Mouse (Mus musculus) kidney, adult 2 months (tissue): ENCODE measurements around the gene Hsd17b12. TPM values are rescaled to one million over a fixed set of nuclear protein-coding genes. Genes with fewer than 3 reads are reported as not detected.
A peak's percentile ranks its signal among the peaks of the same experiment; 100 is the strongest.

Source experiments
- DNase-seq: peaks from one replicate; pipeline ENCODE4 v3.0.0; 2021
- H3K27ac ChIP-seq: fragments of 200-500 bp; 2 replicates; pipeline ENCODE4 v1.5.1; 2012; ENCODE audit warnings: low read depth, low read length, control low read depth, inconsistent platforms; ENCODE audit not compliant: insufficient read depth
- H3K27me3 ChIP-seq: fragments of 200-500 bp; replicated peaks from 2 replicates; pipeline ENCODE4 v1.6.1; 2012; ENCODE audit warnings: mild to moderate bottlenecking, moderate library complexity, low read length, inconsistent platforms; ENCODE audit not compliant: control insufficient read depth, insufficient read depth
- H3K36me3 ChIP-seq: fragments of 200-500 bp; 2 replicates; pipeline ENCODE4 v1.6.1; 2012; ENCODE audit warnings: mild to moderate bottlenecking, moderate library complexity, low read length, inconsistent platforms; ENCODE audit not compliant: control insufficient read depth, insufficient read depth
- H3K4me1 ChIP-seq: fragments of 200-500 bp; 2 replicates; pipeline ENCODE4 v1.6.1; 2011; ENCODE audit warnings: low read length; ENCODE audit not compliant: control insufficient read depth, insufficient read depth
- H3K4me3 ChIP-seq: fragments of 200-500 bp; 2 replicates; pipeline ENCODE4 v1.5.1; 2011; ENCODE audit warnings: mild to moderate bottlenecking, low read depth, low read length, control low read depth; ENCODE audit not compliant: insufficient read depth
- CTCF ChIP-seq: fragments of 200-500 bp; conservative IDR thresholded peaks from 2 replicates; pipeline ENCODE4 v1.5.1; 2011; ENCODE audit warnings: low read depth, mild to moderate bottlenecking, control low read depth, low read length, moderate library complexity, mixed read lengths; ENCODE audit not compliant: insufficient read depth, insufficient read length
- POLR2A ChIP-seq: fragments of 200-500 bp; IDR thresholded peaks from one replicate; pipeline ENCODE4 v1.6.1; 2011; ENCODE audit warnings: low read depth, low read length, control low read depth
- WGBS: fragments of 180-500 bp; shearing (Covaris S2); methylation state at CpG from one replicate; pipeline ENCODE4 v1.1.7; 2018; 5-methylcytosine and 5-hydroxymethylcytosine counted together
- polyA plus RNA-seq: library from polyadenylated mRNA; depleted of rRNA; stranded (reverse); fragments of >200 nt; gene quantifications from 2 replicates; pipeline ENCODE4 v1.2.3, GENCODE M21; 2012

Gene Hsd17b12
- polyA plus RNA-seq, 1 experiment: 32.4 TPM

DNA sequence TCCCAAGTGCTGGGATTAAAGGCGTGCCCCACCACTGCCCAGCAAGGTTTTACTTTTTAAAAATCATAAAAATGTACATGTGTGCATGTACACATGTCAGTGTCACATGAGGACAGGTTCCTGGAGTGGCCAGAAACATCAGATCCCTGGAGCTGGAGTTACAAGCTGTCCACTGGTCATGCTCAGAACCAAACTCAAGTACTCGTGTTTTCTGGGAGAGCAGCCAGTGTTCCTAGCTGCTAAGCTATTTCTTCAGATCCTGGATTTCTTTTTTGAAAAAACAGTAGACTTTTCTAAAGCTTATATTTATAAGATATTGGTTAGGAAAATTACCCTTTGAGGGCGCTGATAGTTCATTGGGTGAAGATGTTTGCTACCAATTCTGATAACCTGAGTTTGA is 18.6 kb upstream of the Hsd17b12 start:
- no peaks in the 10 kb centered on the region for H3K27me3 ChIP-seq
- H3K27ac ChIP-seq: no peak overlapping the region
- H3K4me3 ChIP-seq: no peak overlapping the region
- H3K4me1 ChIP-seq: peaks cover 3% of the 10 kb centered on the region; the same call in 1 of the 2 replicates
- TF ChIP-seq CTCF (no peak), POLR2A (no peak)
- H3K36me3 ChIP-seq: no peaks in the 10 kb centered on the region
- no peak for DNase-seq
- WGBS: 86% methylated on average over 3 of the region's 3 CpGs

DNA sequence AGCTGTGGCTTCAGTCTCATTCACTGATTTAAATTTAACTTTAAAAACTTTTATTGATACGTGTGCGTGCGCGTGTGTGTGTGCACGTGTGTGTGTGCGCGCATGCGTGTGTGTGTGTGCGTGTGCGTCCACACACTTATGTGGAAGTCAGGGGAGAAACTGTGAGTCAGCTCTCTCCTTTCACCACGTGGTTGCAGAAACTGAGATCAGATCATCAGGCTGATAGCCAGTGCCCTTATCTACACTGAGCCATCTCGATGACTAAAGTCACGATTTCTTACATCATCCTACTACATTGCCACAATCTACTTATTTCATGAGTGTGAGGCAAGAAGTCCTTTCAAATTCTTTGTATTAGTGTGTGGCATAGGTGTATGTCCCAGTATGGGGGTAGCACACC is 15.8 kb upstream of the Hsd17b12 start:
- no peak for DNase-seq
- Histone ChIP-seq H3K27ac (no peak overlapping the region), H3K36me3 (no peaks in the 10 kb centered on the region), H3K4me3 (no peak overlapping the region), H3K27me3 (no peaks in the 10 kb centered on the region), H3K4me1 (peaks cover 3% of the 10 kb centered on the region; the same call in 1 of the 2 replicates)
- 90% methylated on average over 13 of the region's 13 CpGs for WGBS
- TF ChIP-seq CTCF (no peak), POLR2A (no peak)

DNA sequence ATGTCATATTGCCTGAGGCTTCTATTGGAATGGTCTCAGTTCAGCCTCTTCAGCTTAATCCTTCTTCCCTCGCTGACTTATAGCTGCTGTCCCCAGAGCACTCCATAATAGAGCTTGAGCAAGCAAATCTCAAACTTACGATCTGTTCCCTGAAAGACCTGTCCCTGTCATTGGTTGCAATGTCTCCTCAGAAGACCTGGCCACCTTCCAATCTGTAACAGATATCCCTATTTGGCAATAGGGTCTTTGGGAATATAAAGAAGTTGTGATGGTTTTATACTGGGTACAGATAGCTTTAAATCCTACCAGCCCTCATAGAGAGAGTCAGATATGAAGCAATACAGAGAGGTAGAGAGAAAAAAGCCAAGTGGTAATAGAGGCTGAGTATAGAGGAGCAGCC is 5.4 kb upstream of the Hsd17b12 start:
- TF ChIP-seq POLR2A (no peak), CTCF (no peak)
- no peaks in the 10 kb centered on the region; the same call in 1 of the 2 replicates for H3K27me3 ChIP-seq
- DNase-seq: no peak
- H3K36me3 ChIP-seq: no peaks in the 10 kb centered on the region
- no peak overlapping the region for H3K4me3 ChIP-seq
- H3K4me1 ChIP-seq: no peaks in the 10 kb centered on the region
- 55% methylated on average over 2 of the region's 2 CpGs for WGBS
- H3K27ac ChIP-seq: no peak overlapping the region

DNA sequence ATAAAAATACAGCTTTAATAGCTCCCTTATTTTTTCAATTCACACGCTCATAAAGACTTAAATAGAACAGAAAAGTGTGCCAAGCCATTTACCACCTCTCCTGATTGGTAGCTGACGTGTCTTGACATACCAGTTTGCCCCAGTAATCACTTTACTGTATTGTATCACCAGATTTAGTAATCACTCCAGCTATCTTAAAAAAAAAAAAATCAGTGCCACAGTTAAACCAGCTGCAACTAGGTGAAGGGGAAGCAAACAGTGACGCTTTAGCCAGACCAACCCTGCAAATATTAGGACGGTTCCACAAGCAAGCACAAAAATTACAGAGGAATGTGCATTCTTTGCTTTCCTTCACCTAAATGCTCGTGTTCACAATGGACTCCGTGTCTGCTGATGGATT is 4.4 kb upstream of the Hsd17b12 start:
- no peaks in the 10 kb centered on the region; the same call in 1 of the 2 replicates for H3K27me3 ChIP-seq
- WGBS: 65% methylated on average over 6 of the region's 6 CpGs
- H3K4me1 ChIP-seq: no peaks in the 10 kb centered on the region
- TF ChIP-seq CTCF (no peak), POLR2A (no peak)
- H3K27ac ChIP-seq: no peak overlapping the region
- H3K4me3 ChIP-seq: no peak overlapping the region
- DNase-seq: no peak
- no peaks in the 10 kb centered on the region for H3K36me3 ChIP-seq

DNA sequence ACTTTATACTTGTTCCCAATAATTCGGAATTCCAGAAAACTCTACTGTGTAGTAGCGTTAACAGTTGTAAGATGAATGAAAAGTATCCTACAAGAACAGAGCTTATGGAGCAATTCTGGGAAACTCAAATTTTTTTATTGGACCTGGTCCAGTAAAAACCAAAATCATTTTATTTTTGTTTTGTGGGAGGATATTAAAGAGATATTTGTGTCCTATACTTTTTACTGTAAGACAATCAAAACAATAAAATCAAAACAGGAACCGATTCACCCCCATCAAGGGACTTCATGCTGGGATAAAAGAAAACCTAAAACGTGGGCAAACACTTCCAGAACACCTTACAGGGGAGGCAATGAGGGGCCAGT is 738 bp upstream of the Hsd17b12 start:
- Histone ChIP-seq H3K36me3 (no peaks in the 10 kb centered on the region), H3K27me3 (no peaks in the 10 kb centered on the region), H3K27ac (peak overlapping the region; percentile 62; the same call in 1 of the 2 replicates), H3K4me3 (peak overlapping the region; percentile 46), H3K4me1 (no peaks in the 10 kb centered on the region)
- TF ChIP-seq POLR2A (no peak), CTCF (no peak)
- no peak for DNase-seq
- WGBS: 15% methylated on average over 4 of the region's 4 CpGs

DNA sequence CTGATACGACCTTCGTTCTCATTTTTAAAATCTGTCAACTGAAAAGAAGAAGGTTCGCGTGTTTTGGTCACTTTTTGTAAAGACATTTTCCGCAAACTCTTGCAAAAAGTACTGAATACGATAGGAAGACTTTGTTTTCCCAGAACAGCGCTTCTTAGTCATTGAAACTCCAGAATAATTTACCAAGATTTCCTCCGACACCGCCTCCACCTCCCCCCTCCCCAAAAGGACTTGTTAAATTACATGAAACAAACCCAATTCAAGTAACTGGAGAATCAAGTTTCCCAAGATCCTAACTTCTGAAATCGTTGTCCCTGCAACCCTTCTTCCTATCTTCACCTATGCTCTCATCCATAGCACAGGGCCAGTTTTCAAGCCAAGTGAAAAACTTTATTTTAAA is 713 bp downstream of the Hsd17b12 start:
- no peak for TF ChIP-seq CTCF
- TF ChIP-seq POLR2A: no peak
- Histone ChIP-seq H3K4me3 (peak overlapping the region; percentile 97), H3K27ac (no peak overlapping the region), H3K4me1 (no peaks in the 10 kb centered on the region), H3K36me3 (no peaks in the 10 kb centered on the region), H3K27me3 (no peaks in the 10 kb centered on the region)
- peak; percentile 5 for DNase-seq
- 3% methylated on average over 10 of the region's 10 CpGs for WGBS

DNA sequence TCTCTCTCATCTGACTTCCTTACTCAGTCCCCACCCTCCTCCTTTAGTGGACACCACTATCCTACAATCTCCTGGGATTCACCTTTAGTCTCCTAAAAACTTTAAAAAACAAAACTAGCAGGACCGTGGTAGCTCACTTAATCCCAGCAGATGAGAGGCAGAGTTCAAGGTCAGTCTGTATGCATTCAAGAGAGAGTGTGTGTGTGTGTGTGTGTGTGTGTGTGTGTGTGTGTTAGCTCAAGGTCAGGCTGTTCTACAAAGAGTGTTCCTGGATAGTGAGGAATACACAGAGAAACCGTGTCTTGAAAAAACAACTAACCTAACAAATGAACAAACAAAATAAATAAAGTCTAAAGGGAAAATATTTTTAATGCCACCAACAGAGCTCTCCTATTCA is 12.6 kb downstream of the Hsd17b12 start:
- H3K4me1 ChIP-seq: no peaks in the 10 kb centered on the region
- no peak overlapping the region for H3K27ac ChIP-seq
- H3K4me3 ChIP-seq: no peak overlapping the region
- DNase-seq: no peak
- WGBS: 54% methylated on average over 2 of the region's 2 CpGs
- no peak for TF ChIP-seq POLR2A
- TF ChIP-seq CTCF: no peak
- H3K27me3 ChIP-seq: no peaks in the 10 kb centered on the region
- no peaks in the 10 kb centered on the region for H3K36me3 ChIP-seq
